Mouse (Mus musculus) brain, embryonic 14.5 days (tissue): ENCODE data around the gene Mal.

Experiments used
- CTCF ChIP-seq: fragments of 200-500 bp; IDR thresholded peaks from 2 replicates; pipeline ENCODE4 v1.5.1; 2012; ENCODE audit warnings: inconsistent platforms, mild to moderate bottlenecking, moderate library complexity, borderline replicate concordance; ENCODE audit not compliant: insufficient read depth, insufficient read length; ENCODE audit errors: extremely low read depth
- POLR2A ChIP-seq: fragments of 200-500 bp; IDR thresholded peaks from 2 replicates; pipeline ENCODE4 v1.6.1; 2012; ENCODE audit warnings: mild to moderate bottlenecking, inconsistent platforms, borderline replicate concordance; ENCODE audit not compliant: poor library complexity, insufficient read depth, insufficient read length, severe bottlenecking; ENCODE audit errors: extremely low read depth

- TF ChIP-seq CTCF (no peak), POLR2A (no peak)
Measured at GRCm38 (mm10) chr2:127624786-127625185, 31.7 kb downstream of the Mal start.
